Mouse (Mus musculus) liver, embryonic 14.5 days (tissue): ENCODE results near the gene Mthfsd. TPM values are rescaled to one million over a fixed set of nuclear protein-coding genes. Genes with fewer than 3 reads are reported as not detected.

Experiments used
- ATAC-seq: fragments of 200-750 bp; cut with Nextera tagmentation; 2 replicates; pipeline ENCODE4 v1.8.0; 2017; ENCODE audit warnings: moderate number of reproducible peaks, mild to moderate bottlenecking, moderate library complexity; ENCODE audit not compliant: insufficient read depth
- DNase-seq, 3 experiments: peaks; one replicate each; pipeline ENCODE4 v3.0.0-alpha.2; 2012 to 2013; ENCODE audit warnings: low read depth in 3 of 3, low spot score in 3 of 3
- H3K27ac ChIP-seq: fragments of 300-500 bp; sonication (generic); 2 replicates; pipeline ENCODE4 v1.5.1; 2014; ENCODE audit warnings: moderate library complexity, mild to moderate bottlenecking, control low read depth, inconsistent platforms
- H3K27me3 ChIP-seq: fragments of 300-500 bp; sonication (generic); 2 replicates; pipeline ENCODE4 v1.6.1; 2014; ENCODE audit warnings: mild to moderate bottlenecking, low read length, moderate library complexity; ENCODE audit not compliant: control insufficient read depth, insufficient read depth
- H3K36me3 ChIP-seq: fragments of 300-500 bp; sonication (generic); replicated peaks from 2 replicates; pipeline ENCODE4 v1.6.1; 2014; ENCODE audit warnings: low read depth; ENCODE audit not compliant: control insufficient read depth, insufficient read depth
- H3K4me1 ChIP-seq, 2 experiments: fragments of 200-500 bp in 1 of 2; fragments of 300-500 bp in 1 of 2; sonication (generic) in 1 of 2; replicated peaks; 2 replicates each; pipeline ENCODE4 v1.6.1; 2012 to 2014; ENCODE audit warnings: antibody characterized with exemption in 1 of 2, inconsistent platforms in 1 of 2, low read length in 1 of 2; ENCODE audit not compliant: control insufficient read depth in 2 of 2, insufficient read depth in 2 of 2
- H3K4me2 ChIP-seq: fragments of 300-500 bp; sonication (generic); 2 replicates; pipeline ENCODE4 v1.6.1; 2014; ENCODE audit warnings: low read depth, mild to moderate bottlenecking, control low read depth, moderate library complexity
- H3K4me3 ChIP-seq, 2 experiments: fragments of 200-500 bp in 1 of 2; fragments of 300-500 bp in 1 of 2; sonication (generic) in 1 of 2; 2 replicates each; pipeline ENCODE4 v1.5.1; 2012 to 2014; ENCODE audit warnings: low read depth in 2 of 2, low read length in 2 of 2, mild to moderate bottlenecking in 2 of 2, control low read depth in 1 of 2, inconsistent platforms in 1 of 2, moderate library complexity in 1 of 2; ENCODE audit not compliant: insufficient read depth in 1 of 2
- H3K9ac ChIP-seq: fragments of 300-500 bp; sonication (generic); replicated peaks from 2 replicates; pipeline ENCODE4 v1.6.1; 2014; ENCODE audit warnings: mild to moderate bottlenecking, control low read depth, moderate library complexity
- H3K9me3 ChIP-seq: fragments of 300-500 bp; sonication (generic); 2 replicates; pipeline ENCODE4 v1.6.1; 2016; ENCODE audit warnings: low read length, mixed read lengths; ENCODE audit not compliant: control insufficient read depth
- CTCF ChIP-seq: IDR thresholded peaks from 2 replicates; pipeline ENCODE4 v1.5.1; 2016; ENCODE audit warnings: antibody characterized with exemption, low read depth, control low read depth
- EP300 ChIP-seq: IDR thresholded peaks from 2 replicates; pipeline ENCODE4 v1.6.1; 2016; ENCODE audit warnings: antibody characterized with exemption, low read depth
- WGBS: fragments of 180-500 bp; shearing (Covaris S2); extraction: QIAGEN DNeasy Blood & Tissue Kit; methylation state at CpG from one replicate; pipeline ENCODE4 v1.1.7; 2014; ENCODE audit not compliant: insufficient replicate concordance; 5-methylcytosine and 5-hydroxymethylcytosine counted together
- polyA plus RNA-seq, 2 experiments: library from polyadenylated mRNA; depleted of rRNA in 1 of 2; stranded (reverse) in 1 of 2; unstranded in 1 of 2; fragments of >200 nt; fragmentation: Nextera tagmentation in 1 of 2; extraction: Ambion mirVana in 1 of 2; gene quantifications; 2 replicates each; pipeline versions ENCODE4 v1.2.1 to v1.2.3; 2012 to 2014

The Mthfsd gene
- polyA plus RNA-seq, 2 experiments: 20.3 to 21.5 TPM

DNA sequence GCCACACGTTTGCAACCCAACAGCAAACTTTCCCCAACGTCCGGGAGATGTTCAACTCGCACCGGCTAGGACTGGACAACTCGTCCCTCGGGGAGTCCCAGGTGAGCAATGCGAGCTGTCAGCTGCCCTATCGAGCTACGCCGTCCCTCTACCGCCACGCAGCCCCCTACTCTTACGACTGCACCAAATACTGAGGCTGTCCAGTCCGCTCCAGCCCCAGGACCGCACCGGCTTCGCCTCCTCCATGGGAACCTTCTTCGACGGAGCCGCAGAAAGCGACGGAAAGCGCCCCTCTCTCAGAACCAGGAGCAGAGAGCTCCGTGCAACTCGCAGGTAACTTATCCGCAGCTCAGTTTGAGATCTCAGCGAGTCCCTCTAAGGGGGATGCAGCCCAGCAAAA is 9.7 kb upstream of the Mthfsd start:
- no peak for DNase-seq
- WGBS: under 1% methylated on average over 28 of the region's 28 CpGs
- Histone ChIP-seq H3K9me3 (no peaks in the 10 kb centered on the region), H3K4me3 (no peak overlapping the region), H3K36me3 (no peaks in the 10 kb centered on the region), H3K27ac (no peak overlapping the region), H3K27me3 (peaks cover 93% of the 10 kb centered on the region), H3K4me2 (no peak overlapping the region), H3K9ac (no peak overlapping the region), H3K4me1 (no peaks in the 10 kb centered on the region)
- ATAC-seq: no peak
- TF ChIP-seq CTCF (no peak), EP300 (no peak)

DNA sequence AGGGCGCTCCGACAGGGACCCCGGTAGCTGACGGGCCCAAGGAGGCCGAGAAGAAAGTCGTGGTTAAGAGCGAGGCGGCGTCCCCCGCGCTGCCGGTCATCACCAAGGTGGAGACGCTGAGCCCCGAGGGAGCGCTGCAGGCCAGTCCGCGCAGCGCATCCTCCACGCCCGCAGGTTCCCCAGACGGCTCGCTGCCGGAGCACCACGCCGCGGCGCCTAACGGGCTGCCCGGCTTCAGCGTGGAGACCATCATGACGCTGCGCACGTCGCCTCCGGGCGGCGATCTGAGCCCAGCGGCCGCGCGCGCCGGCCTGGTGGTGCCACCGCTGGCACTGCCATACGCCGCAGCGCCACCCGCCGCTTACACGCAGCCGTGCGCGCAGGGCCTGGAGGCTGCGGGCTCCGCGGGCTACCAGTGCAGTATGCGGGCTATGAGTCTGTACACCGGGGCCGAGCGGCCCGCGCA is 9.0 kb upstream of the Mthfsd start:
- 2% methylated on average over 59 of the region's 62 CpGs for WGBS
- no peak overlapping the region for H3K27ac ChIP-seq
- no peaks in the 10 kb centered on the region for H3K36me3 ChIP-seq
- H3K27me3 ChIP-seq: peaks cover 86% of the 10 kb centered on the region
- H3K9me3 ChIP-seq: no peaks in the 10 kb centered on the region
- H3K9ac ChIP-seq: no peak overlapping the region
- ATAC-seq (no peak), DNase-seq (no peak)
- no peaks in the 10 kb centered on the region for H3K4me1 ChIP-seq
- H3K4me3 ChIP-seq: no peak overlapping the region
- no peak for TF ChIP-seq EP300
- TF ChIP-seq CTCF: no peak
- H3K4me2 ChIP-seq: no peak overlapping the region

DNA sequence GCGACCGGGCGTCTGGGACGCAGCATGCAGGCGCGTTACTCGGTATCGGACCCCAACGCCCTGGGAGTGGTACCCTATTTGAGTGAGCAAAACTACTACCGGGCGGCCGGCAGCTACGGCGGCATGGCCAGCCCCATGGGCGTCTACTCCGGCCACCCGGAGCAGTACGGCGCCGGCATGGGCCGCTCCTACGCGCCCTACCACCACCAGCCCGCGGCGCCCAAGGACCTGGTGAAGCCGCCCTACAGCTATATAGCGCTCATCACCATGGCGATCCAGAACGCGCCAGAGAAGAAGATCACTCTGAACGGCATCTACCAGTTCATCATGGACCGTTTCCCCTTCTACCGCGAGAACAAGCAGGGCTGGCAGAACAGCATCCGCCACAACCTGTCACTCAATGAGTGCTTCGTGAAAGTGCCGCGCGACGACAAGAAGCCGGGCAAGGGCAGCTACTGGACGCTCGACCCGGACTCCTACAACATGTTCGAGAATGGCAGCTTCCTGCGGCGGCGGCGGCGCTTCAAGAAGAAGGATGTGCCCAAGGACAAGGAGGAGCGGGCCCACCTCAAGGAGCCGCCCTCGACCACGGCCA is 8.5 kb upstream of the Mthfsd start:
- no peak for DNase-seq
- WGBS: 1% methylated on average over 54 of the region's 55 CpGs
- Histone ChIP-seq H3K4me2 (peak overlapping the region; percentile 34), H3K9ac (no peak overlapping the region), H3K9me3 (no peaks in the 10 kb centered on the region), H3K36me3 (no peaks in the 10 kb centered on the region), H3K4me3 (peak overlapping the region in 1 of 2 experiments; percentile 45; a peak in 2 of 4 replicates), H3K4me1 (no peaks in the 10 kb centered on the region), H3K27ac (no peak overlapping the region), H3K27me3 (peaks cover 81% of the 10 kb centered on the region)
- TF ChIP-seq CTCF (no peak), EP300 (no peak)
- ATAC-seq: no peak; the same call in 1 of the 2 replicates

DNA sequence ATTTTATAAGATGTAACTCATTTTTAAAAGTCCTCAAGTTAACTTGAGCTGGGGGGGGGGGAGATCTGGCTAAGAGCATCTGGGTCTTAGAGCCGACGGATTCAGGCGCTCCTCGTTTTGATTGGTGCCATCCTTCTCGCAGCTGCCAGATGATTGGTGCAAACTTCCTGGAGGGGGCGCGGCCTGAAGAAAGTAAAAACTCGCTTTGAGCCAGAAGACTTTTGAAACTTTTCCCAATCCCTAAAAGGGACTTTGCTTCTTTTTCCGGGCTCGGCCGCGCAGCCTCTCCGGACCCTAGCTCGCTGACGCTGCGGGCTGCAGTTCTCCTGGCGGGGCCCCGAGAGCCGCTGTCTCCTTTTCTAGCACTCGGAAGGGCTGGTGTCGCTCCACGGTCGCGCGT is 7.8 kb upstream of the Mthfsd start, which contains the start of gene Foxc2:
TSS of gene Foxc2 (plus strand) at position 224 of the 400 bp plus-strand sequence.
- H3K4me1 ChIP-seq: no peaks in the 10 kb centered on the region
- no peaks in the 10 kb centered on the region for H3K36me3 ChIP-seq
- H3K9ac ChIP-seq: no peak within 1 kb of the TSS
- peaks cover 76% of the 10 kb centered on the region for H3K27me3 ChIP-seq
- ATAC-seq (no peak), DNase-seq (peak; percentile 36 to 45 (median 37))
- no peaks in the 10 kb centered on the region for H3K9me3 ChIP-seq
- WGBS: under 1% methylated on average over 25 of the region's 25 CpGs
- no peak within 1 kb of the TSS for H3K27ac ChIP-seq
- peak within 1 kb of the TSS; percentile 34 for H3K4me2 ChIP-seq
- TF ChIP-seq EP300 (no peak), CTCF (no peak)
- peak within 1 kb of the TSS; percentile 10 to 45; a peak in 2 of 4 replicates for H3K4me3 ChIP-seq

DNA sequence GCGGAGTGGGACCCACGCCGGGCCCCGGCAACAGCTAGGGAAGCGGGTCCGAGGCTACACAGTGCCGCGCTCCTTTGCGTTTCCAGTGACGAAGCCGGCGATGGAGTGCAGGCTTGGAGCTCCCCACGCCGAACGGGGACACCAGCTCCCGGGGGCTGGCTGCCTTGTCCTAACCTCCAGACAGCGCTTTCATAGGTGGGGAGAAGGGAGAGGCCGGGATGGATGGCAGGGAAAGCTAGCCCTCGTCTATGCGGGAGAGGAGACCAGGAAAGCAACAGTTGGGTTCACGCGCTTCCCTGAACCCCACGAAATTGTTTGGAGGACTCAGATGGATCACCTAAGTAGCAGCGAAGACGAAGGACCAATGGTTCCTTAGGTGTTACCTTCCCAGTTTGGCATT is 6.9 kb upstream of the Mthfsd start:
- Histone ChIP-seq H3K4me2 (no peak overlapping the region), H3K27ac (no peak overlapping the region), H3K9me3 (no peaks in the 10 kb centered on the region), H3K4me1 (no peaks in the 10 kb centered on the region), H3K27me3 (peaks cover 68% of the 10 kb centered on the region), H3K9ac (no peak overlapping the region), H3K36me3 (no peaks in the 10 kb centered on the region), H3K4me3 (no peak overlapping the region)
- 3% methylated on average over 25 of the region's 25 CpGs for WGBS
- ATAC-seq: no peak
- TF ChIP-seq EP300: no peak
- no peak for DNase-seq
